Mouse (Mus musculus): ENCODE measurements at regions not wholly inside any gene's neighbourhood (a gene's known extent, or its start where the extent isn't known, plus 50 kb on each side); places are given as distances from the start of the nearest gene placed in this dataset.

- DNase-seq, result no peak
- intact Hi-C loops (cut with DNase I), result no loop called here
Measured at GRCm38 (mm10) chr8:28117997-28118778, 670.7 kb downstream of the Poteg start.

- intact Hi-C loops (cut with DNase I), result no loop called here
- peak; percentile 42 to 46 for DNase-seq
Measured at GRCm38 (mm10) chr8:28125021-28125420, 677.6 kb downstream of the Poteg start.

- intact Hi-C loops (cut with DNase I), result loop anchor here (10.0 kb wide), 1 partner anchor 673 kb away; no protein-coding TSS in a partner anchor
- no peak for DNase-seq
Measured at GRCm38 (mm10) chr8:28141916-28142315, 694.4 kb downstream of the Poteg start.

GRCm38 (mm10) chr8:28148599-28149452 is 701.4 kb downstream of the Poteg start:
- peak; percentile 43 to 54 for DNase-seq
- intact Hi-C loops (cut with DNase I), result loop anchor here (2.0 to 10.0 kb wide), 2 partner anchors 666 to 1142 kb away; no protein-coding TSS in a partner anchor

GRCm38 (mm10) chr8:28149453-28149767 is 701.9 kb downstream of the Poteg start:
- DNase-seq, result no peak
- intact Hi-C loops (cut with DNase I), result loop anchor here (2.0 to 10.0 kb wide), 2 partner anchors 665 to 1141 kb away; no protein-coding TSS in a partner anchor

- DNase-seq, result no peak
- intact Hi-C loops (cut with DNase I), result no loop called here
Measured at GRCm38 (mm10) chr8:28160651-28161050, 713.2 kb downstream of the Poteg start.

- no peak for DNase-seq
- intact Hi-C loops (cut with DNase I), result no loop called here
Measured at GRCm38 (mm10) chr8:28168036-28168435, 720.6 kb downstream of the Poteg start.

- no peak for DNase-seq
- intact Hi-C loops (cut with DNase I), result no loop called here
Measured at GRCm38 (mm10) chr8:28171456-28171855, 724.0 kb downstream of the Poteg start.

- DNase-seq, result no peak
- intact Hi-C loops (cut with DNase I), result no loop called here
Measured at GRCm38 (mm10) chr8:28195943-28196342, 748.5 kb downstream of the Poteg start.

- intact Hi-C loops (cut with DNase I), result no loop called here
Measured at GRCm38 (mm10) chr8:28235562-28235961, 788.1 kb downstream of the Poteg start.

GRCm38 (mm10) chr8:28239411-28239810 is 791.9 kb downstream of the Poteg start:
- intact Hi-C loops (cut with DNase I), result no loop called here
- DNase-seq, result no peak

More at GRCm38 (mm10) chr8:28235562-28235961, 788.1 kb downstream of the Poteg start:
- DNase-seq, result no peak

GRCm38 (mm10) chr8:28252399-28253240 is 805.1 kb downstream of the Poteg start:
- intact Hi-C loops (cut with DNase I), result no loop called here
- no peak for DNase-seq

- DNase-seq, result no peak
- intact Hi-C loops (cut with DNase I), result no loop called here
Measured at GRCm38 (mm10) chr8:28267277-28267676, 819.8 kb downstream of the Poteg start.

- no peak for DNase-seq
- intact Hi-C loops (cut with DNase I), result no loop called here
Measured at GRCm38 (mm10) chr8:28284257-28284656, 836.8 kb downstream of the Poteg start.

GRCm38 (mm10) chr8:28298896-28299793 is 851.7 kb downstream of the Poteg start:
- intact Hi-C loops (cut with DNase I), result no loop called here
- peak; percentile 30 to 51 for DNase-seq

- intact Hi-C loops (cut with DNase I), result no loop called here
- no peak for DNase-seq
Measured at GRCm38 (mm10) chr8:28317081-28317480, 869.6 kb downstream of the Poteg start.

- intact Hi-C loops (cut with DNase I), result no loop called here
- DNase-seq, result no peak
Measured at GRCm38 (mm10) chr8:28333388-28333787, 885.9 kb downstream of the Poteg start.

- intact Hi-C loops (cut with DNase I), result no loop called here
- no peak for DNase-seq
Measured at GRCm38 (mm10) chr8:28337484-28337883, 890.0 kb downstream of the Poteg start.

GRCm38 (mm10) chr8:28341236-28341635 is 893.8 kb downstream of the Poteg start:
- intact Hi-C loops (cut with DNase I), result no loop called here
- DNase-seq, result no peak

GRCm38 (mm10) chr8:28366470-28366869 is 919.0 kb downstream of the Poteg start:
- no peak for DNase-seq
- intact Hi-C loops (cut with DNase I), result no loop called here

All from heart, postnatal 10 days (tissue).